Mouse (Mus musculus) olfactory bulb, adult 2 months (tissue): ENCODE data around the gene Cacng1. TPM values are rescaled to one million over a fixed set of nuclear protein-coding genes. Genes with fewer than 3 reads are reported as not detected.

Source experiments
- H3K27ac ChIP-seq: fragments of 200-500 bp; 2 replicates; pipeline ENCODE4 v1.5.1; 2012; ENCODE audit warnings: low read depth, low read length; ENCODE audit not compliant: insufficient read depth
- H3K4me1 ChIP-seq: fragments of 200-500 bp; 2 replicates; pipeline ENCODE4 v1.6.1; 2012; ENCODE audit warnings: low read length; ENCODE audit not compliant: control insufficient read depth, insufficient read depth
- H3K4me3 ChIP-seq: fragments of 200-500 bp; 2 replicates; pipeline ENCODE4 v1.5.1; 2012; ENCODE audit warnings: mild to moderate bottlenecking, low read depth, low read length, moderate library complexity; ENCODE audit not compliant: insufficient read depth
- CTCF ChIP-seq: fragments of 200-500 bp; IDR thresholded peaks from 2 replicates; pipeline ENCODE4 v1.5.1; 2012; ENCODE audit warnings: low read depth, mild to moderate bottlenecking, low read length, moderate library complexity; ENCODE audit not compliant: insufficient read depth
- POLR2A ChIP-seq: fragments of 200-500 bp; IDR thresholded peaks from 2 replicates; pipeline ENCODE4 v1.6.1; 2012; ENCODE audit warnings: mild to moderate bottlenecking, low read depth, low read length, moderate library complexity; ENCODE audit not compliant: insufficient read depth
- WGBS: fragments of 180-500 bp; shearing (Covaris S2); methylation state at CpG from one replicate; pipeline ENCODE4 v1.1.7; 2018; 5-methylcytosine and 5-hydroxymethylcytosine counted together
- polyA plus RNA-seq: library from polyadenylated mRNA; stranded (reverse); fragments of >200 nt; gene quantifications from 2 replicates; pipeline ENCODE4 v1.2.4, GENCODE M21; 2012; ENCODE audit warnings: low replicate concordance; ENCODE audit not compliant: missing spikeins, insufficient read depth, insufficient read length

Gene Cacng1
- polyA plus RNA-seq, 1 experiment = not detected

- TF ChIP-seq POLR2A (no peak), CTCF (no peak)
- H3K27ac ChIP-seq = no peak overlapping the region
- no peak overlapping the region for H3K4me3 ChIP-seq
- H3K4me1 ChIP-seq = peaks cover 26% of the 10 kb centered on the region
- WGBS = 71% methylated on average over 20 of the region's 20 CpGs
Measured at GRCm38 (mm10) chr11:107738418-107739099, 22.2 kb upstream of the Cacng1 start.

- H3K4me1 ChIP-seq = peaks cover 19% of the 10 kb centered on the region
- WGBS = 85% methylated on average over 6 of the region's 6 CpGs
- H3K27ac ChIP-seq = no peak overlapping the region
- TF ChIP-seq CTCF (no peak), POLR2A (no peak)
- H3K4me3 ChIP-seq = no peak overlapping the region
Measured at GRCm38 (mm10) chr11:107737886-107738285, 21.6 kb upstream of the Cacng1 start.

- 74% methylated on average over 7 of the region's 7 CpGs for WGBS
- peaks cover 30% of the 10 kb centered on the region for H3K4me1 ChIP-seq
- H3K4me3 ChIP-seq = no peak overlapping the region
- no peak for TF ChIP-seq POLR2A
- TF ChIP-seq CTCF = no peak
- no peak overlapping the region for H3K27ac ChIP-seq
Measured at GRCm38 (mm10) chr11:107734133-107734532, 17.8 kb upstream of the Cacng1 start.

GRCm38 (mm10) chr11:107731498-107731897 lies 15.2 kb upstream of the Cacng1 start:
- no peak overlapping the region for H3K4me3 ChIP-seq
- H3K4me1 ChIP-seq = peaks cover 23% of the 10 kb centered on the region
- WGBS = 16% methylated on average over 5 of the region's 5 CpGs
- H3K27ac ChIP-seq = no peak overlapping the region
- TF ChIP-seq CTCF = no peak
- no peak for TF ChIP-seq POLR2A

- Histone ChIP-seq H3K4me3 (no peak overlapping the region), H3K27ac (0 out of 2 replicates have a peak overlapping the region, but pooled peaks have one; percentile 52), H3K4me1 (peaks cover 23% of the 10 kb centered on the region)
- TF ChIP-seq CTCF = no peak
- no peak for TF ChIP-seq POLR2A
- WGBS = 60% methylated on average over 4 of the region's 4 CpGs
Measured at GRCm38 (mm10) chr11:107730940-107731339, 14.6 kb upstream of the Cacng1 start.

GRCm38 (mm10) chr11:107729141-107729540 lies 12.8 kb upstream of the Cacng1 start:
- TF ChIP-seq POLR2A = no peak
- TF ChIP-seq CTCF = no peak
- WGBS = 76% methylated on average over 7 of the region's 7 CpGs
- Histone ChIP-seq H3K4me3 (no peak overlapping the region), H3K27ac (no peak overlapping the region), H3K4me1 (peaks cover 23% of the 10 kb centered on the region)

GRCm38 (mm10) chr11:107728073-107728863 lies 11.9 kb upstream of the Cacng1 start:
- Histone ChIP-seq H3K4me1 (peaks cover 23% of the 10 kb centered on the region), H3K4me3 (no peak overlapping the region), H3K27ac (no peak overlapping the region)
- TF ChIP-seq POLR2A (no peak), CTCF (no peak)
- 69% methylated on average over 13 of the region's 13 CpGs for WGBS

- Histone ChIP-seq H3K4me3 (no peak overlapping the region), H3K4me1 (peaks cover 3% of the 10 kb centered on the region; the same call in 1 of the 2 replicates), H3K27ac (no peak overlapping the region)
- WGBS = 95% methylated on average over 8 of the region's 8 CpGs
- TF ChIP-seq POLR2A (no peak), CTCF (no peak)
Measured at GRCm38 (mm10) chr11:107724603-107725002, 8.3 kb upstream of the Cacng1 start.

- H3K27ac ChIP-seq = no peak overlapping the region
- TF ChIP-seq CTCF (no peak), POLR2A (no peak)
- no peaks in the 10 kb centered on the region for H3K4me1 ChIP-seq
- 83% methylated on average over 7 of the region's 7 CpGs for WGBS
- H3K4me3 ChIP-seq = no peak overlapping the region
Measured at GRCm38 (mm10) chr11:107721057-107721456, 4.7 kb upstream of the Cacng1 start.
